Mouse (Mus musculus) R1 (cell line): ENCODE results near the gene Ntng1.

Experiments used
- DNase-seq: peaks from one replicate; pipeline ENCODE4 v3.0.0-alpha.2; 2018; ENCODE audit warnings: low read depth, low spot score

Ntng1 gene

GRCm38 (mm10) chr3:109931021-109931420 is 212.8 kb downstream of the Ntng1 start:
- no peak for DNase-seq

GRCm38 (mm10) chr3:109923788-109924187 is 220.0 kb downstream of the Ntng1 start:
- DNase-seq = no peak

DNA sequence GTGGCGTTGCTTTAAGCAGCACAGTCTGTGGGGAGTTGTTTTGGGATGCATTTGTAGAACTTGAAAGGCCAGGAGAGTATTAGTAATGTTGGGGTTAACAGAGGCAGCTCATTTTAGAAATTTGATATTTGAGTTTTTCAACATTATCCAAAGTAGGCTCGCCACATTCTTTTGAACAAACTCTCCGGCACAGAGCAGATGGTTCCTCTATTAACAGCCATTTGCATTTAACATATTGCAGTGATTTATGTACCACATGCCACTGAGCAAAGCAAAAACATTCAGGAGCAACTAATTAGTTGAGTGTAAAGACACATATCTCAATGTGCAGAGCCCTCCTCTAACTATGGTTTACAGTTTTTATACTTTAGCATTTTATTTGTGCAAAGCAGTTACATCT is 224.8 kb downstream of the Ntng1 start:
- DNase-seq = no peak

GRCm38 (mm10) chr3:109917926-109918694 is 225.7 kb downstream of the Ntng1 start:
- DNase-seq = no peak

DNA sequence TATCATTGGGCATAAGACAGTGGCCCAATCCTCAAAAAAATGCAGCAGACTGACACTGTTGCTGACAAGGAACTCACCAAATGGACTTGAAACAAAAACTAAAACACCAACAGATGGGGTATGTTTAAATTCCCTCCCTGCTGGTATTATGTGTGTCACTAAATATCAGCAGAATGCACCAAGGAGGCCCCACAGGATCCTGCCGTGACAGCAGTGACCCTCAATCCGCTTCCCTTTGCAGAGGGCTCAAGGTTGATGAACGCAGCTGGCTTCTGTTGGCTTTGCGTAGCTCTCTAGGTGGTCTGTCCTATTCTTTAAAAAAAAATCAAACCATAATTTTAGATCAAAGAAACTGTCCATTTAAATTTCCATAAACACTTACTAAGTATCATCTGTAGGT is 226.7 kb downstream of the Ntng1 start:
- DNase-seq = no peak

DNA sequence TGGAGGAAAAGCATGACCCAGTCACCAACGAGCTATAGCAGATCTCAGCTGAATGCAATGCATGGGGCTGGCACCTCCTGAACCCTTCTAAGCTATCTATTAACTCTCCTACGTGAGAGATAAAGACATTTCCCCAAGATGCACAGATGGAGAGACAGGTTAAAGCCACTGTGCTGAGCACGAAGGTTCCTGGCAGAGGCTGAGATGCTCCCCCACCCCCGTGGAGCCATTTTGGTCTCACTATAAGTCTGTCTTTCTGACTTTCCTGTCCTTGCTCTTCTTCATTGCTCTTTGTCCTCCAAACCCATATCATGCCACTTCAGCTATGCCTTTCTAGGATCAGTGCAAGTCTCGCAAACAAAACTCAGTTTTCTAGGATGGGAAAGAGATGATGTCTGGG is 229.6 kb downstream of the Ntng1 start:
- DNase-seq = no peak

GRCm38 (mm10) chr3:109890600-109890999 is 253.2 kb downstream of the Ntng1 start:
- no peak for DNase-seq

- no peak for DNase-seq
Measured at GRCm38 (mm10) chr3:109885672-109886071, 258.1 kb downstream of the Ntng1 start.

- no peak for DNase-seq
Measured at GRCm38 (mm10) chr3:109879061-109879460, 264.8 kb downstream of the Ntng1 start.

DNA sequence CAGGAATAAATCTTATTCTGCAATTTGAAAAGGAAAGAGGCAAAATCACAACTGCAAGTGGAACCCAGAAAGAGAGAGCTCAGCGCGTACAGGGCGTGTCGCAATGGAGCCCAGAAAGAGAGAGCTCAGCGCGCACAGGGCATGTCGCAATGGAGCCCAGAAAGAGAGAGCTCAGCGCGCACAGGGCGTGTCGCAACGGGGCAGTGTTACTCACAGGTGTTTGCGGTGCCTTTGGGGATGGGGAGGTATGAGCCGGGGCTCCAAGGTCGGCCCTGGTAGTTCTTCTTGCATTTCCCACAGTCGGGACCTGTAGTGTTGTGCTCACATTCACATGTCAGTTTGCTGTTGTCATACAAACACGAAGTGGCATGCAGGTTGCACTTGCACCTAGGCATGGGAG is 271.8 kb downstream of the Ntng1 start:
- peak; percentile 3 for DNase-seq

- DNase-seq = no peak
Measured at GRCm38 (mm10) chr3:109858276-109858675, 285.5 kb downstream of the Ntng1 start.

GRCm38 (mm10) chr3:109854449-109855155 is 289.2 kb downstream of the Ntng1 start:
- no peak for DNase-seq

- DNase-seq = no peak
Measured at GRCm38 (mm10) chr3:109846660-109847059, 297.2 kb downstream of the Ntng1 start.

DNA sequence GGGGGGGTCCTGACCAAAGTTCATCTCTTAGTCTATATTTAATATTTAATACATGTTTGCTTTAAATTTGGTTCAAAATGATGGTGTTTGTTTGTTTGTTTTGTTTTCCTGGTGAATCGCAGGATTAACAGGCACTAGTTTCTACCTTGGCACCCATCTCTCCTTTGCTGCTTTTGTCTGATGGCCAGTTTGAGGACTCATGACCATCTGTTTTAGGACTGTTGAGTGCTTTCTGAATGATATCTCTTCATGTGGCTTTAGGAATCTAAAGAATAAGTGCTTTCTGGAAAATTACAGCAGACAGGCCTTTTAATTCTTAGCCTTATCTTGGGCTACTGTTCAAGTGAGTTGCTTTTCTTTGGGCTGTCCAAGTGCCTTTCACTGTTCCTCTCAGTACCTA is 318.0 kb downstream of the Ntng1 start:
- DNase-seq = no peak

- no peak for DNase-seq
Measured at GRCm38 (mm10) chr3:109822803-109823474, 320.9 kb downstream of the Ntng1 start.

DNA sequence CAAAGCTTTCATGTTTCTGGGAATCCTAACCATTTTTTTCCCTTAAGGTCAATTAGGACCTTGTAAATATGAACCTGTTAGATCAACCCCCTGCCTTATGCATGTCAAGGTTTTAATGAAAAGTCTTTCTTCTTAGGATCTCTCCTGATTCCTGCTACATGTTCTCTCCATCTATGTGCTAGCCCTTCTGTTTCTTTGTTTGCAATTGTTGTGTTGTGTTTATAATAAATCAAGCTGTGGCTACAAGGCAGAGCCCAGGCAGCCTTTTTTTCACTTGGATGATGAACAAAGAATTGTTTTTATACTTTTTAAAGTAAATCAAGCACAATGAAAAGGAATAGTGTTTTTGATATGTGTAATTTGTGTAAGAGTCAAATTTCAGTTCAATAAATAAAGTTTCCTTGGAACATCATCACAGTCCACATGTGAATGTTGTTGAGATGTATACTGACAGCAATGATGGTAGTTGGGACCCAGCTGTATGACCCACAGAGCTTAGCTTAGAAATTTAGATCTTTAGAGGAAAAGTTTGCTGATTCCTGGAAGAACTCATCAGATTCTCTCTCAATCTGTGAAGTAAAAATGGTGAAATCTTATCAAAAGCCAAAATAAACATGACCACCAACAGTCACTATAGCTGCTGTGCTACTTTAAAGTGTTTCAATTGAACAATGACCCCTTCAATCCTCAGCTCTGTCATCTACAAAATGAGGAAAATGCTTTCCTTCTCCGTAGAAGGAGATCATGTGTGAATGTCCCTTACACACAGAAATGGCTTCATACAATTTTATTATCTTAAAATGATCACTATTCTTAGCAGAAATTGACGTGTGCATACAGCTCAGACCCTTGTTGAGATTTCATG is 324.8 kb downstream of the Ntng1 start:
- no peak for DNase-seq

GRCm38 (mm10) chr3:109809065-109809464 is 334.7 kb downstream of the Ntng1 start:
- DNase-seq = no peak

GRCm38 (mm10) chr3:109807211-109807934 is 336.4 kb downstream of the Ntng1 start:
- DNase-seq = no peak

DNA sequence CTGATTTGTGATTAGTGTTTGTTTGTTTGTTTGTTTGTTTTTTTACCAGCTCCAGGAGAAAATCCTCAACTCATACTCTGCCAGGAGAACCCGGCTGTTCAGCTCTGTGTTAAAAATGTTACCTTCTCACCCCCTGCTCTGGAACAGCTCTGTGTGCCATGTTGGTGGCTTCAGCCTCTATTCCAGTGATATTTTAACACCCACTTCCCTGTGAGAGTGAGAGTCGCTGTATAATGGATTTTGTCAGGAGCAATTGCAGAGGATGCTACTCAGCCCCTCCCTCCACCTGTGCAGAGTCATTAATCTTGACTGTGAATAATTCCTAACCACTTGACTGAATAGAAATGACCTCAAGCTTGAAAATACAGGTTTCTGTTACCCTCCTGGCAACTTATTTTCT is 339.7 kb downstream of the Ntng1 start:
- no peak for DNase-seq

DNA sequence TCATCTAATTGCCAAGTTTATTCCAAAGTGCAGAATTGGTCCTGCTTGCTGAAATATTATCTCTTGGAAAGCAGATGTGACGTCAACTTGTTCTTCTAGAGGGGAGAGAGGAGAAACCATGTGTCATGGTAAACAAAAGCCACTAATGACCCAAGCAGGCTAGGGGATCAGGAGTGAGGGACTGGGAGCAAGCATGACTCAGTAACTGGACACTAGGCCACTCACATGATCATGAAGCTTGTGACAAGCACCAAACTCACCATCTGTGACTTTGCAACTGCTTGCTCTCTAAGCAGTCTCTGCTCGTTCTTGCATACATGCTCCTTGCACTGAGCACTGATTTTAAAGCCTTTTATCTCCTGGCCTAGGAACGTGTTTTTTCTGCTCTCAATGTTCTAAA is 340.2 kb downstream of the Ntng1 start:
- no peak for DNase-seq

DNA sequence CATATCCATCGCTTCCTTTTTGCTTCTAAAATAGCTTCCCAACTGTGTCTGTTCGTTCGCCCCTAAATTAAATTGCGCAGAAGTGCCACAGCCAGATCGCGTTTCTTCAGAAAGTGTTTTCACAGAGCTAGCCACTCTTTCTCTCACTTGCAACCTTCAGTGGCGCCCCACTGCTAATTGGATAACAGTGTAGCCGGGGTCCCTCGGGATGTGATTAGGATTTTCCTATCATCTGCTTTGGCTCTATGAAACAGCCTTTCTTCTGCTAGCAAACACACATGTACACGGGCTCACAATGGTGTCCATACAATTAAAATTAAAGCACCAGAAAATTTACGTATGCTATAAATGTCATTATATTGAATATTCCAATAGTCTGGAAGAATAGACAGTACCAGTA is 346.5 kb downstream of the Ntng1 start:
- no peak for DNase-seq
